Mouse (Mus musculus) frontal cortex, postnatal 10 days (tissue): Measurements from ENCODE around the gene Gm7361.
"Not testable (repeated sequence)": the region's sequence is repeated elsewhere in the genome, so short reads cannot be mapped to it uniquely, and the experiment has no call there.

Experiments
- DNase-seq, 2 experiments: peaks; one replicate each; pipeline ENCODE4 v3.0.0; 2022; ENCODE audit warnings: low spot score in 2 of 2, mixed read lengths in 1 of 2

Gene Gm7361

DNA sequence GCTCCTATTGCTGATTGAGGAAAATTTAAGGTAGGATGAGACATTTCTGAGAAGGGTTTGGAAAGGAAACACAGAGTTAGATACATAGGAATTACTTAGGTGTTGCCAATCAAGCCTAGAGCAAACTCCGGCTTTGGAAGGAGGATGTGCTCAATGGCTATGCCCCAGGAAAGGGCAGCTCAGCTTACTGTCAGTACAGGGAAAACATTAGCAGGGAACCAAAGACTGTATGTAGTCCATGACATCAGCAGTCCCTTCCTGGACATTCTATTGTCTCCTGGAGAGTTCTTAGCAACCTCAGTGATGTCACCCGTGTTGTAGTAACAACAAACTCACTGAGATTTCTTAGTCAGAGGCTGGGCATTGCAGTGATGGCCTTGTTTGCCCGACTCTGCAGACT is at the start of gene Gm7361:
Gm7361 (plus strand) TSS at position 301 of the 400 bp plus-strand sequence.
- not testable (repeated sequence) for DNase-seq

DNA sequence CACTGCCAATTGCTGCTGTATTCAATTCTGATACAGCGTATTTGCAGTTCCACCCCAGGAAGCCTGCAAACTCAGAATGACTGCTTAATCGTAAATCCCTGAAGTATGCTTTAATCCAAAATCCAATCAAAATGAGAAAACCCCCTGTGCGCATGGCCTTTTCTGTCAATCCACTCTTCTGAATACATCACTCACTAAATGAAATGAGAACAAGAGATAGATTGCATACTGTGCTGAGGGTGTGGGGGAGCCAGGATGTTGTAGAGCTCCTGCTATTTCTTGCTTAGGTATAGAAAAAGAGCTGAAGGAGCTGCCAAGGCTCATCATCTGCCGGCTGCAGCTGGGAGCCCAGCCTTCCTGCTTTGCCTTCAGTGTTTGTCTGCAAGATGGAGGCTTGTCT is 46.5 kb upstream of the Gm7361 start:
- no peak for DNase-seq

DNA sequence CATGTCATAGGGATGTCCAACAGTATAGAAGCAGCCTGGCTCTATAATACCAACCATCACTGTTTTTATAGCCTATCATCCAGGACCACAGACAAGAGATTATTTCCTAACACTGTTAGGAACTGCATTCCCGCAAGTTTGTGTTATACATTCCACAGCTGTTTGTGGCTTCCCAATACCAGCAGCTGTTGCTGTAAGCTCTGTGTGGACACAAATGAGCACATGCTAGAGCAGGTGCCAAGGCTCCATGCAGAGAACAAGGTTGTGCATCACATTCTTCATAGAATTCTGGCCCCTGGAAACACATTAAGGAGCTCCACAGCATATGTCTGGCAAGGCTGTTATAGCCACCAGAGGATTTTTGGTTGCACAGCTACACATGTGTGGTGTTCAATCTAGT is 35.4 kb upstream of the Gm7361 start:
- no peak for DNase-seq

DNA sequence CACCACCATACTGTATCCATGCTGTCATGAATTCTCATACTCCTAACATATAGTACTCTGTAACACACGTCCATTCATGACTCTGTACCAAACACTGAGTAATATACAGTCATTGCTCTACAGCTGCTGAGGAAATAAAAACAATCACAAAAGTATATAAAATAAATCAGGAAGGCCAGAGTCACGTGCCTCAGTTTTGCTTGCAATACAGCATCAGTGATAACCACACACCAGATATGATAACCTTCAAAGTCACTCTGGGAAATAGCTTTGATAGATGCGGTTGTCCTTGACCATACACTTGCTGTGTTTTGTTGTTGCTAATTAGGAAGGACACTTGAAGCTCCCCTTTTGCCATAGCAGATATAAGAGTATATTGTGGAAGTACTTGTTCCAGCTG is 9.2 kb downstream of the Gm7361 start:
- DNase-seq, result not testable (repeated sequence)

DNA sequence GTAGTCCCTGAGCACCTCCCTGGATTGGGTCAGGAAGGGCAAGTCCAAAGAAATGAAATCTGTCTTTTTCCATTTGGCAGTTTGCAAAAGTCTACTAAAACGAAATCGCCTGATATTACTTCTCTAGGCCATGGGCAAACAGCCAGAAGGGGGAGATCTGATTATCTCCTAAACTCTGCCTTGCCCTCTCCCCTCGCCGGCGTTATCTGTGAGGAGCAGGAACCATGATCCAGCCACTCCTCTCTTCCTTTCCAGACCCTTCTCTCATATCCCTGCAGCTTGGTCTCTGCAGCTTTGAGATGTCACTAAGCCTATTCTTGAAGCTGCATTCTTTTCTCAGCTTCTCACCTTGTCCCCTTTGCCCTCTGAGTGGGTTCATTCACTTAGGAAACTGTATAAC is 22.9 kb downstream of the Gm7361 start:
- DNase-seq, result no peak

DNA sequence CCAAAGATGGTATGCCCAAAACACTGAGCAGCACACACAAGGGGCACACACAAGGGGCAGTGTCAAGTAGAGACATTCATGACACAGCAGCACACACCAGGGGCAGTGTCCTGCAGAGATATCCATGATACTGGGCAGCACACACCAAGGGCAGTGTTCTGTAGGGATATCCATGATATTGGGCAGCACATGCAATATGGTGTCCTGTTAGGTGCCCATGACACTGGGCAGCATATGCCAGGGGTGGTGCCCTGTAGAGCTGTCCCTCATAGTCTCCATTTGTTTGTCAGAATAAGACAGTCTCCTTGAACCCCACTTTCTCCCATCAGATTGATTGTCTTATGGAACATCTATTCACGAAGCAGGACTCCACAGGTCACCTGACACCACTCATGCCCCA is 24.2 kb downstream of the Gm7361 start:
- no peak for DNase-seq

DNA sequence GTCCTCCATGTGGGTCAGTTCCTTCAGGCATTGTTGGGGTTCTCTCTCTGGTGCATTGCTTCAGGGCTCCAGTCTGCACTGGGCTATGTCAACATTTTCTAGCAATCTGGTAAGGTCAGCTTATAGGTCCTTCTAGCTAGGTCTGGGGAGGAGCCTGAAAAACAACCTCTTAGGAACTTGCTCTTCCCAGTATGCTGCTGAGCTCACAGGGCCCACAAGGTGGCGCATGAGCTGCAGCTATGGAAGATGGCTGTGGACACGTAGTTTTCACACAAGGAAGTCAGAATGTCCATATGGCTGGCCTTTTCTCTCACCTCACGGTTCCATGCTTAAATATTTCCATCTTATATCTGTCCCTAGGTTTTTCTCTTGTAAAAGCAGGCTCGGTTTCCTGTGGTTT is 24.8 kb downstream of the Gm7361 start:
- peak; percentile 10 to 67 for DNase-seq

DNA sequence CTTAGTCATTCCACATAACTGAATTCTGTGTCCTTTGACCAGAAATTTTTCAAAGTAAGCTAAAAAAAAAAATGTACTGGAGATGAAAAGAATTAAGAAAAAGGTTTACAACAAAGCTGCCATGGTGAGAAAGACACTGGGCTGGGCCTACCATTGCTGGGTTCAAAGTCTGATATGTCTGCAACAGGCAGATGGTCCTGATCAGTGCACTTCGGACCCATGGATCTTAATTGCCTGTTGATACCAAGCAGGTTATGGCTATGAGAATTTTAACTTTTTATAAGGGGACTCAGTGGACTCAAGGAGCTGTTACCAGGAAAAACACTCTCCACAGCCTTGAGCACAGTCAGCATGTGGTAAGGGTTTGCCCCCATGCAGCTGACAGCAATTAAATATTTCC is 25.9 kb downstream of the Gm7361 start:
- no peak for DNase-seq

DNA sequence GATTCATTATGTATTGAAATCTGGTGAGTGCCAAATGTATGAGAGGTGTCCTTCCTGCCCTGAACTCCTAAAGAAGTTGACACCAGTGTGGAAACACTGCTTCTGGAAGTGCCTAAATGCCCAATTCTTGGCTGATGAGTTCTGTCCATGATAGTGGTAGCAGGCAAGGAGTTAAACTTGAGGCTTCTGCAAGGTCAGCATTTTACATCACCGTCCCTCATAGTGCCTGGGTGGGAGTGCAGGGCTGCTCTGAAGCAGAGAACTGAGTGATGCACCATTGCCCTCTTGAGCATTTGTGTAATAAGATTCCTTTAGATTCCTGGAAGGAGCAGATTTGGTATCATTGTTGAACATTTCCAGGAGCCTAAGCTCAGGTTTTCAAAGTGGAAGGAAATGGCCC is 34.1 kb downstream of the Gm7361 start:
- DNase-seq, result no peak

DNA sequence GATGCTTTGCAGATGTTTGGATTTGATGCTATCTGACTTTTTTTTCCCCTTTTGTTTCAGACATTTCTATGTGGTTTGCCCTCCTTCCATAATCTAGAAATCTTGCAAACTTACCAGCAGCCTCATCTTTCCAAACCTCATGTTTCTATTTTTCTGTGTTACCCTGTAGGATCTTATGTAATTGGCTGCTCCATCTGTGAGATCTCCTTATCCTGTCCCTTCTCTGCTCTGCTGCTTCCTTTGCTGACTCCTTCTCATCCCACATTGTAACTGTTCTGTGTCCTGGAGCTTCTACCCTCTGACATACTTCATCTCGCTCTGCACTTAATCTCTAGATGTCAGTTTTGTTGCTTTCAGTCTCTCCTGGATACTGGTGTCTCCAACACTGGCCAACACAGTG is 35.8 kb downstream of the Gm7361 start:
- no peak for DNase-seq
